Mouse (Mus musculus): ENCODE results near the gene Wnk4. TPM values are rescaled to one million over a fixed set of nuclear protein-coding genes. Genes with fewer than 3 reads are reported as not detected.

The Wnk4 gene
- polyA plus RNA-seq, 1 experiment from 2014 or later, result 5.8 TPM

- H3K27ac ChIP-seq (ENCODE audit: low read depth), result no peak overlapping the region
- no peaks in the 10 kb centered on the region for H3K27me3 ChIP-seq (ENCODE audit: insufficient read depth, low read length)
- DNase-seq (peak; percentile 28), ATAC-seq (ENCODE audit: insufficient read depth) (no peak)
- peak overlapping the region; percentile 88 for H3K4me2 ChIP-seq
- no peaks in the 10 kb centered on the region for H3K9me3 ChIP-seq (ENCODE audit: low read depth, low read length)
- peaks cover 16% of the 10 kb centered on the region for H3K4me1 ChIP-seq (ENCODE audit: insufficient read depth)
- WGBS, result 28% methylated on average over 27 of the region's 27 CpGs
- H3K4me3 ChIP-seq (ENCODE audit: low read depth, low read length), result no peak overlapping the region
- no peak overlapping the region for H3K9ac ChIP-seq
- H3K36me3 ChIP-seq (ENCODE audit: insufficient read depth), result no peaks in the 10 kb centered on the region
- no peak for TF ChIP-seq CTCF (IDR thresholded peaks at IDR 0.05; ENCODE audit: low read depth)
These were observed 16.1 kb downstream of the Wnk4 start for GRCm38 (mm10) chr11:101276319-101277070.

GRCm38 (mm10) chr11:101277381-101278222, 17.2 kb downstream of the Wnk4 start:
- H3K36me3 ChIP-seq (ENCODE audit: insufficient read depth), result no peaks in the 10 kb centered on the region
- 54% methylated on average over 12 of the region's 12 CpGs for WGBS
- peaks cover 16% of the 10 kb centered on the region for H3K4me1 ChIP-seq (ENCODE audit: insufficient read depth)
- H3K4me2 ChIP-seq, result peak overlapping the region; percentile 88
- no peak for TF ChIP-seq CTCF (IDR thresholded peaks at IDR 0.05; ENCODE audit: low read depth)
- H3K9me3 ChIP-seq (ENCODE audit: low read depth, low read length), result no peaks in the 10 kb centered on the region
- H3K27ac ChIP-seq (ENCODE audit: low read depth), result no peak overlapping the region
- no peaks in the 10 kb centered on the region for H3K27me3 ChIP-seq (ENCODE audit: insufficient read depth, low read length)
- ATAC-seq (ENCODE audit: insufficient read depth), result no peak
- peak overlapping the region; percentile 63 for H3K9ac ChIP-seq
- H3K4me3 ChIP-seq (ENCODE audit: low read depth, low read length), result peak overlapping the region; percentile 64
- DNase-seq, result no peak

- WGBS, result 7% methylated on average over 45 of the region's 45 CpGs
These were observed 18.1 kb downstream of the Wnk4 start, which contains the start of the genes Cntd1 and Coa3 for GRCm38 (mm10) chr11:101278223-101279192. Gene Cntd1 (plus strand): TSS chr11:101279012. Gene Coa3 (minus strand): TSS chr11:101279114.

GRCm38 (mm10) chr11:101279193-101279569, 18.8 kb downstream of the Wnk4 start:
- Histone ChIP-seq H3K4me2 (peak overlapping the region; percentile 88), H3K4me3 (ENCODE audit: low read depth, low read length) (peak overlapping the region; percentile 64), H3K9ac (no peak overlapping the region; the same call in 1 of the 2 replicates), H3K36me3 (ENCODE audit: insufficient read depth) (no peaks in the 10 kb centered on the region), H3K27me3 (ENCODE audit: insufficient read depth, low read length) (no peaks in the 10 kb centered on the region), H3K4me1 (ENCODE audit: insufficient read depth) (peaks cover 16% of the 10 kb centered on the region), H3K27ac (ENCODE audit: low read depth) (no peak overlapping the region), H3K9me3 (ENCODE audit: low read depth, low read length) (no peaks in the 10 kb centered on the region)
- DNase-seq, result no peak
- TF ChIP-seq CTCF (IDR thresholded peaks at IDR 0.05; ENCODE audit: low read depth), result no peak
- 48% methylated on average over 14 of the region's 14 CpGs for WGBS
- ATAC-seq (ENCODE audit: insufficient read depth), result peak; percentile 19; the same call in 1 of the 2 replicates

More at GRCm38 (mm10) chr11:101278223-101279192, 18.1 kb downstream of the Wnk4 start, which contains the start of the genes Cntd1 and Coa3:
- ATAC-seq (ENCODE audit: insufficient read depth) (peak; percentile 97), DNase-seq (peak; percentile 97)
- Histone ChIP-seq H3K9me3 (ENCODE audit: low read depth, low read length) (no peaks in the 10 kb centered on the region), H3K4me2 (peak within 1 kb of the TSS; percentile 88), H3K27me3 (ENCODE audit: insufficient read depth, low read length) (no peaks in the 10 kb centered on the region), H3K9ac (peak within 1 kb of the TSS; percentile 63), H3K27ac (ENCODE audit: low read depth) (no peak within 1 kb of the TSS), H3K4me1 (ENCODE audit: insufficient read depth) (peaks cover 16% of the 10 kb centered on the region), H3K4me3 (ENCODE audit: low read depth, low read length) (peak within 1 kb of the TSS; percentile 64), H3K36me3 (ENCODE audit: insufficient read depth) (no peaks in the 10 kb centered on the region)
- no peak for TF ChIP-seq CTCF (IDR thresholded peaks at IDR 0.05; ENCODE audit: low read depth)

- 35% methylated on average over 7 of the region's 7 CpGs for WGBS
- Histone ChIP-seq H3K9ac (no peak overlapping the region), H3K36me3 (ENCODE audit: insufficient read depth) (no peaks in the 10 kb centered on the region; the same call in 1 of the 2 replicates), H3K4me3 (ENCODE audit: low read depth, low read length) (no peak overlapping the region), H3K27ac (ENCODE audit: low read depth) (no peak overlapping the region), H3K4me2 (no peak overlapping the region), H3K4me1 (ENCODE audit: insufficient read depth) (peaks cover 16% of the 10 kb centered on the region), H3K9me3 (ENCODE audit: low read depth, low read length) (no peaks in the 10 kb centered on the region), H3K27me3 (ENCODE audit: insufficient read depth, low read length) (no peaks in the 10 kb centered on the region)
- no peak for TF ChIP-seq CTCF (IDR thresholded peaks at IDR 0.05; ENCODE audit: low read depth)
- DNase-seq (no peak), ATAC-seq (ENCODE audit: insufficient read depth) (no peak)
These were observed 20.5 kb downstream of the Wnk4 start for GRCm38 (mm10) chr11:101280837-101281236.

- Histone ChIP-seq H3K9me3 (ENCODE audit: low read depth, low read length) (no peaks in the 10 kb centered on the region), H3K27me3 (ENCODE audit: insufficient read depth, low read length) (no peaks in the 10 kb centered on the region), H3K36me3 (ENCODE audit: insufficient read depth) (peaks cover 8% of the 10 kb centered on the region; the same call in 1 of the 2 replicates), H3K27ac (ENCODE audit: low read depth) (no peak overlapping the region), H3K4me3 (ENCODE audit: low read depth, low read length) (no peak overlapping the region), H3K4me2 (no peak overlapping the region), H3K9ac (no peak overlapping the region), H3K4me1 (ENCODE audit: insufficient read depth) (peaks cover 3% of the 10 kb centered on the region)
- ATAC-seq (ENCODE audit: insufficient read depth) (no peak), DNase-seq (no peak)
- WGBS, result 14% methylated on average over 5 of the region's 5 CpGs
- TF ChIP-seq CTCF (IDR thresholded peaks at IDR 0.05; ENCODE audit: low read depth), result no peak
These were observed 22.5 kb downstream of the Wnk4 start for GRCm38 (mm10) chr11:101282896-101283295.

Measured in lung, embryonic 14.5 days (tissue).